Mouse (Mus musculus) neural tube, embryonic 12.5 days (tissue): Measurements from ENCODE around the gene Thbs4. TPM values are rescaled to one million over a fixed set of nuclear protein-coding genes. Genes with fewer than 3 reads are reported as not detected.
A peak's percentile ranks its signal among the peaks of the same experiment; 100 is the strongest.

Experiments used
- ATAC-seq: fragments of 200-750 bp; cut with Nextera tagmentation; 2 replicates; pipeline ENCODE4 v1.8.0; 2017; ENCODE audit warnings: low read depth, mild to moderate bottlenecking, moderate TSS enrichment, moderate library complexity; ENCODE audit not compliant: low FRiP score
- H3K27ac ChIP-seq: fragments of 300-500 bp; sonication (generic); 2 replicates; pipeline ENCODE4 v1.5.1; 2016
- H3K27me3 ChIP-seq: fragments of 300-500 bp; sonication (generic); replicated peaks from 2 replicates; pipeline ENCODE4 v1.6.1; 2016; ENCODE audit warnings: mild to moderate bottlenecking
- H3K36me3 ChIP-seq: fragments of 300-500 bp; sonication (generic); 2 replicates; pipeline ENCODE4 v1.6.1; 2016; ENCODE audit warnings: mild to moderate bottlenecking
- H3K4me1 ChIP-seq: fragments of 300-500 bp; sonication (generic); 2 replicates; pipeline ENCODE4 v1.6.1; 2016
- H3K4me2 ChIP-seq: fragments of 300-500 bp; sonication (generic); replicated peaks from 2 replicates; pipeline ENCODE4 v1.6.1; 2016; ENCODE audit warnings: mild to moderate bottlenecking
- H3K4me3 ChIP-seq: fragments of 300-500 bp; sonication (generic); 2 replicates; pipeline ENCODE4 v1.5.1; 2016
- H3K9ac ChIP-seq: fragments of 300-500 bp; sonication (generic); 2 replicates; pipeline ENCODE4 v1.6.1; 2016; ENCODE audit warnings: mild to moderate bottlenecking
- H3K9me3 ChIP-seq: fragments of 300-500 bp; sonication (generic); 2 replicates; pipeline ENCODE4 v1.6.1; 2016; ENCODE audit warnings: mild to moderate bottlenecking
- WGBS: fragments of 180-500 bp; shearing (Covaris S2); methylation state at CpG from one replicate; pipeline ENCODE4 v1.1.7; 2016; 5-methylcytosine and 5-hydroxymethylcytosine counted together
- polyA plus RNA-seq: library from polyadenylated mRNA; unstranded; fragments of >200 nt; fragmentation: Nextera tagmentation; extraction: Ambion mirVana; gene quantifications from 2 replicates; pipeline ENCODE4 v1.2.1, GENCODE M21; 2016

Gene Thbs4
- polyA plus RNA-seq, 1 experiment from 2014 or later = 1.6 TPM

GRCm38 (mm10) chr13:92755036-92755435 is 39.6 kb downstream of the Thbs4 start:
- Histone ChIP-seq H3K9ac (no peak overlapping the region), H3K4me2 (no peak overlapping the region), H3K27ac (no peak overlapping the region), H3K4me3 (no peak overlapping the region), H3K4me1 (no peaks in the 10 kb centered on the region), H3K9me3 (no peaks in the 10 kb centered on the region), H3K36me3 (no peaks in the 10 kb centered on the region), H3K27me3 (no peaks in the 10 kb centered on the region)
- ATAC-seq = no peak
- WGBS = 58% methylated on average over 7 of the region's 7 CpGs

DNA sequence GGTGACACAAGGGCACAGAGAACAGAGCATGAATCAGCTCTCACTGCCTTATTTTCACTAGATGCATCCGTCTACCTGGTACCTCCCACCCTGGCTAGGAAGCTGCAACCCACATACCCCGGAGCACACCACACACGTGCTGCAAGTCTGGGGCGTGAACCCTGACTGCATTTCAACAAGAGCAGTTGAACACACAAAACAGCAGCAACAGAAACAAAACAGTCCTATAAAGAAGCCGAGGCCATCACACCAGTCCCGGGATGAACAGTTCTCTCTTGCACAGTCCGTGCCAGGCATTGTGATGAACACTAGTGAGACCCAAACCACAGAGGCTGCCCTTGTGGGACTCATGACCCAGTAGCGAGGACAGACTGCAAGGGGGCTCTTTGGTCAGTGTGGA is 40.9 kb downstream of the Thbs4 start:
- Histone ChIP-seq H3K9me3 (no peaks in the 10 kb centered on the region), H3K27ac (no peak overlapping the region), H3K27me3 (no peaks in the 10 kb centered on the region), H3K4me1 (no peaks in the 10 kb centered on the region), H3K9ac (no peak overlapping the region), H3K4me3 (no peak overlapping the region), H3K4me2 (no peak overlapping the region), H3K36me3 (no peaks in the 10 kb centered on the region)
- WGBS = 89% methylated on average over 8 of the region's 8 CpGs
- no peak for ATAC-seq

DNA sequence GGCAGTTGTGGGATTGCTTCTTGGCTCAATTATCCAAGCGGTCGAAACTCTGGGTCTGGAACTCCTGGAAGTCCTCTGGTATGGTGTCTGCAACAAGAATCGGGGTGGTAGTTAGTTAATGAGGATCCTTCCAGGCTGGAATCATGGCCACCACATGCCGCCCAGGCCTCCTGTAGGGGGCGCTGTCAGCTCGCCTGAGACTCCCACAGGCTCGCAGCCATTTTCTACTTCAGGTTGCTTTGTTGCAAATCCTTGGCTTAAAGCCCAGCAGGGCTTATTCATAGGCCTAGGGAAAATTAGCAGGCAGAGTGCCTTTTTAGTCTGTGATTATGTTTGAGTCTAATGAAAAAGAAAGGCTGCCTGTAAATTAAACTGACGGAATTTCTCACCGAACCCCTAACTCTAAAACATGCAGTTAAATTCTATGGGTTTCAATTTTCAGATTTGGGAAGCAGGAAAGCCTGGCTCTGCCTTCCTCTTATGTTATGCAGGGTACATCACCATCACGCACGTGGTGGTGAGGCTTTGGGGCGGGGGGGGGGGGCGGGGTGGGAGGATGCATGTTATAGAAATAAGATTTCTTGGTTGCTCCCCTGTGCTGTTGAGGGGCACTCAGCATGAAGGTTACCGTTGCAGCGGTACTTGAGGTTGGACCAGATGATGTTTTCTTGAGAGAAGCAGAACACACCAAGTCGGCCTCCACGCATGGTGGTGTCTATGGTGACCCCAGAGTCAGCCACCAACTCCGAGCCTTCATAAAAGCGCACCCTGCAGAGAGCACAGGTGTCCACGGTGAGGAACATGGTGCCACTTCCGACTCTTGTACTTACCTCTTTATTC is 42.7 kb downstream of the Thbs4 start:
- Histone ChIP-seq H3K27ac (no peak overlapping the region), H3K4me1 (no peaks in the 10 kb centered on the region), H3K9me3 (no peaks in the 10 kb centered on the region), H3K4me3 (no peak overlapping the region), H3K4me2 (no peak overlapping the region), H3K27me3 (no peaks in the 10 kb centered on the region), H3K9ac (no peak overlapping the region), H3K36me3 (no peaks in the 10 kb centered on the region)
- ATAC-seq = peak; percentile 86
- WGBS = 66% methylated on average over 21 of the region's 21 CpGs

DNA sequence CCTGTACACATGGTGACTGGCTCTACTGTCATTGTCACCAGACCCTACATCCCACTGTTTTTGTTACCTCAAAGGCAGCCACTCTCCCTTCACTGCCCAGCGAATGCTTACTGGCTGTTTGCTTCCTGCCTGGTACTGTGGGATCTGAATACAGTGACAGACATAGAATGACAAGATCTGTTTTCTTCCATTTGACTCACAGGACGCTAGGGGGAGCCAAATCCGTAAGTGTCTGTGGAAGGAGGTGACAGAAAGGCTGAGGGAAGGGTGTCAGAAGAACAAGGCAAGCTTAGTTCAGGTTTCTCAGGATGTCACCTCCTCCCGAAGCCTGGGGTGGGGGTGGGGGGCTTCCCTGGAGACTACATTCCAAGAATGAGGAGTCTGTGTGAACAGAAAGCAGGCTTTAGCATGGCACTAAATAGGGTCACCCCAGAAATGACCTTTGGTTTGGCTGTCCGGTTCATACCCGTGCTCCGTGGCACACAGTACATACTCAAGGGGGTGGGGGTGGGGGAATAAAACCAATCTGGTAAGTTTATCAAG is 43.6 kb downstream of the Thbs4 start:
- Histone ChIP-seq H3K4me2 (0 out of 2 replicates have a peak overlapping the region, but pooled peaks have one; percentile 20), H3K4me3 (no peak overlapping the region), H3K9ac (no peak overlapping the region), H3K9me3 (no peaks in the 10 kb centered on the region), H3K4me1 (no peaks in the 10 kb centered on the region), H3K27me3 (no peaks in the 10 kb centered on the region), H3K36me3 (no peaks in the 10 kb centered on the region), H3K27ac (no peak overlapping the region)
- WGBS = 23% methylated on average over 7 of the region's 7 CpGs
- ATAC-seq = peak; percentile 73

- Histone ChIP-seq H3K27me3 (no peaks in the 10 kb centered on the region), H3K4me3 (no peak overlapping the region), H3K36me3 (no peaks in the 10 kb centered on the region), H3K4me1 (0 out of 2 replicates have a peak, but pooled peaks cover 5% of the 10 kb centered on the region), H3K27ac (no peak overlapping the region), H3K9me3 (no peaks in the 10 kb centered on the region), H3K9ac (no peak overlapping the region), H3K4me2 (no peak overlapping the region)
- 81% methylated on average over 5 of the region's 5 CpGs for WGBS
- ATAC-seq = no peak
Observed at GRCm38 (mm10) chr13:92743337-92743736, 51.3 kb downstream of the Thbs4 start.

GRCm38 (mm10) chr13:92742886-92743285 is 51.7 kb downstream of the Thbs4 start:
- Histone ChIP-seq H3K27ac (no peak overlapping the region), H3K9ac (no peak overlapping the region), H3K9me3 (no peaks in the 10 kb centered on the region), H3K27me3 (no peaks in the 10 kb centered on the region), H3K4me2 (no peak overlapping the region), H3K4me1 (0 out of 2 replicates have a peak, but pooled peaks cover 5% of the 10 kb centered on the region), H3K4me3 (no peak overlapping the region), H3K36me3 (no peaks in the 10 kb centered on the region)
- no peak for ATAC-seq
- 91% methylated on average over 4 of the region's 4 CpGs for WGBS

- Histone ChIP-seq H3K27ac (no peak overlapping the region), H3K36me3 (no peaks in the 10 kb centered on the region), H3K27me3 (no peaks in the 10 kb centered on the region), H3K9ac (no peak overlapping the region), H3K4me3 (no peak overlapping the region), H3K4me1 (peaks cover 15% of the 10 kb centered on the region; the same call in 1 of the 2 replicates), H3K4me2 (no peak overlapping the region), H3K9me3 (no peaks in the 10 kb centered on the region)
- WGBS = 8% methylated on average over 2 of the region's 2 CpGs
- ATAC-seq = 0 out of 2 replicates have a peak, but pooled peaks have one; percentile 19
Observed at GRCm38 (mm10) chr13:92740671-92741270, 53.8 kb downstream of the Thbs4 start.

GRCm38 (mm10) chr13:92739858-92740257 is 54.8 kb downstream of the Thbs4 start:
- no peak overlapping the region for H3K9ac ChIP-seq
- H3K4me3 ChIP-seq = no peak overlapping the region
- H3K9me3 ChIP-seq = no peaks in the 10 kb centered on the region
- H3K27ac ChIP-seq = no peak overlapping the region
- peaks cover 19% of the 10 kb centered on the region; the same call in 1 of the 2 replicates for H3K4me1 ChIP-seq
- WGBS = 93% methylated on average over 3 of the region's 3 CpGs
- no peak for ATAC-seq
- no peak overlapping the region for H3K4me2 ChIP-seq
- H3K27me3 ChIP-seq = no peaks in the 10 kb centered on the region
- H3K36me3 ChIP-seq = no peaks in the 10 kb centered on the region

DNA sequence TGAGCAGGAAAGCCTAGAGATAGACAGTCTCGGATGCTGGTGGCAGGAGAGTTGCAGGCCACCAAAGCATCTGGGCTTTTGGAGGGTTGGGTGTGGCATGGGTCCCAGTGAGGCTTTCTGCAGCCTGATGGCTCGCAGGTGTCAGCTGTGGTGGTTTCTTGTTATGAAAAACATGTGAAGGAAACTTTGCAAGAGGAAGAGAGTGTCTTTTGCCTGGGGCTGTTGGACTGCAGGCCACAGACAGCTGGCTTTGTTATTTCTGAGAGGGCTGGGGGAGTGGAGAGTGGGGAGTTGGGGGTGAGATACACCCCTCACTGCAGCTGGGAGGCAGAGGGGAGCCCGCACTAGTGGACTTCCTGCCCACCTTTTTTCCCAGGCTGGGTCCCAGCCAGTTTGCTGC is 55.8 kb downstream of the Thbs4 start:
- 81% methylated on average over 3 of the region's 3 CpGs for WGBS

DNA sequence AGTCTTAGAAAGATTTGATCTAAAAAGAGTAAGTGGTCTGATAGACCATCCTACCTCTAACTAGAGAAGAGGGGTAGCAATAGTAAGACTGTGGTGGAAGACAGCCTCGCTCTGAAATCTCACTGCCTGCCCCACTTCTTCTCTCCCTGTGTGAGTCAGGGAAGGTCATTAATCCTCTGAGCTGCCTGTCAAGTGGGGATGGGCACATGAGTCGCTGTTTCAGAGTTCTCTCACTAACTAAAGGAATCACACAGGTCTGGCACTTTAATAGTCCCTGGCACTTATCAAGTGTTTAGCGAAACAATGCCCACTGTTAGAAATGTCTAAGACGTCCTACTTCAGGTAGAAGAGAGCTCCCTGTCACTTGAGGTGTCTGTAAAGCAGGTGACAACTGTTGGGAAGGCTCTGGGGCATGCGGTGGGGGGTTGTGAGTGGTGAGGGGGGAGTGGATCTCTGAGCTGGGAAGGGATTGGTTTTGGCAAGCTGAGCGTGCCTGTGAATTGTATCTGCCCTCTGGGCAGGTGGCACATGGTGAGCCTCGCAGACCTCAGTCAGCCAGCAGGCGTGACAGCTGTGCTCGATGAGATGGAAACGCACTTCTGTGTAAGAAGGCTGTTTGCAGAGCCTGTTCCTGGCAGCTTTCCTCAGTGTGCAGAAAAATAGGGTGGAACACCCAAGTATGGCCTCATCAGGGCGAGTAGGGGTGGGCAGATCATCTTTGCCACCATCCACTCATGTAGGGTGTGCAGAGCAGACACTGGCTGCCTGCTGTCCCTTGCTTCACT is 57.9 kb downstream of the Thbs4 start:
- ATAC-seq = peak; percentile 72
- WGBS = 32% methylated on average over 11 of the region's 11 CpGs
- Histone ChIP-seq H3K4me3 (no peak overlapping the region), H3K9me3 (no peaks in the 10 kb centered on the region), H3K4me2 (no peak overlapping the region), H3K27me3 (no peaks in the 10 kb centered on the region), H3K36me3 (no peaks in the 10 kb centered on the region), H3K27ac (peak overlapping the region; percentile 11; the same call in 1 of the 2 replicates), H3K9ac (no peak overlapping the region), H3K4me1 (peaks cover 25% of the 10 kb centered on the region)

More for the DNA sequence above, 55.8 kb downstream of the Thbs4 start:
- H3K4me1 ChIP-seq = peaks cover 19% of the 10 kb centered on the region
- H3K27me3 ChIP-seq = no peaks in the 10 kb centered on the region
- ATAC-seq = no peak
- no peak overlapping the region for H3K4me2 ChIP-seq
- H3K9ac ChIP-seq = no peak overlapping the region
- H3K4me3 ChIP-seq = no peak overlapping the region
- H3K27ac ChIP-seq = no peak overlapping the region
- no peaks in the 10 kb centered on the region for H3K9me3 ChIP-seq
- no peaks in the 10 kb centered on the region for H3K36me3 ChIP-seq

- Histone ChIP-seq H3K4me1 (peaks cover 25% of the 10 kb centered on the region), H3K9me3 (no peaks in the 10 kb centered on the region), H3K27ac (no peak overlapping the region), H3K27me3 (no peaks in the 10 kb centered on the region), H3K9ac (no peak overlapping the region), H3K36me3 (no peaks in the 10 kb centered on the region), H3K4me2 (no peak overlapping the region), H3K4me3 (no peak overlapping the region)
- 29% methylated on average over 1 of the region's 1 CpGs for WGBS
- peak; percentile 69 for ATAC-seq
Observed at GRCm38 (mm10) chr13:92735693-92736092, 58.9 kb downstream of the Thbs4 start.

DNA sequence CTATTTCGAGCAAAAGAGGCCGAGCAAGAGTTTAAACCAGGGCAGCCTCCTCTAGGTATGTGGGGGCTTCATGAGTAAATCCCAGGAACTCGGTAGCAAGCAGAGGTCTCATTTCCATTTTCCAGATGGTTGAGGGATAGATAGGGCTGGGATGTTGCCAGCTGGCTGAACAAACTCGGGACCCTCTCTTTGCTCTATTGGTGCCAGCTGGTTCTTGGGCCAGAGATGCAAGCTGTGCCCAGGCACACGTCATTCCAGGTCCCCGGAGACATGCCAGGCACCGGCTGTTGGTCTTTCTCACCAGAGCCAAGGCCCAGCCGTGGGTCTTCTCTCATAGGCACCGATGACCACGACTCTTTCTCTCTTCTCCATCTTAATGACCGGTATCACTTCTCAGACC is 60.9 kb downstream of the Thbs4 start:
- no peak for ATAC-seq
- Histone ChIP-seq H3K4me1 (peaks cover 19% of the 10 kb centered on the region), H3K36me3 (no peaks in the 10 kb centered on the region), H3K4me2 (no peak overlapping the region), H3K27me3 (no peaks in the 10 kb centered on the region), H3K9ac (no peak overlapping the region), H3K9me3 (no peaks in the 10 kb centered on the region), H3K27ac (no peak overlapping the region), H3K4me3 (no peak overlapping the region)
- WGBS = 79% methylated on average over 11 of the region's 11 CpGs
